Mouse (Mus musculus) kidney, postnatal 4 days (tissue): ENCODE data around the gene 4930568D16Rik.

Experiments
- DNase-seq, 2 experiments: peaks; one replicate each; pipeline ENCODE4 v3.0.0; 2021; ENCODE audit warnings: mixed read lengths in 2 of 2

The 4930568D16Rik gene

GRCm38 (mm10) chr2:35338707-35339106 lies 28.8 kb downstream of the 4930568D16Rik start:
- peak in 1 of 2 experiments; percentile 22 for DNase-seq

- DNase-seq = no peak
These were observed 29.5 kb downstream of the 4930568D16Rik start for GRCm38 (mm10) chr2:35338036-35338435.

DNA sequence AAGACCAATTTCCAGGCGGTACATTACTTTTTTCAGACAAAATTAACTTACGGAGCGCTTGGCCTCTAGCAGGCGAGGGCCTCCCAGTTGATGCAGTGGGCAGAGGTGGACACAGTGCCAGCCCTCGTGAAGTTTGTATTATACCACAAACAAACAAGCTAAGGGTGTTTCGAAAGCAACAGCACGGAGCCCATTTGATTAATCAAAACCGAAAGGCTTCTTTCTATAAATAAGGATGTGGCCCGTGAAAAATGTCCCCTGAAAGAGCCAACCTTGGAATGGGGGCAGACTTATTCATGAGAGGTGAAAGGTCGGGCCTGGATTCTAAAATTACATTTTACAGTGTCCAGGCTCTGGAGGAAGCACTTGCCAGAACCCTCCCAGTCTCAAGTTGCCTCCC lies 30.1 kb downstream of the 4930568D16Rik start:
- DNase-seq = no peak

GRCm38 (mm10) chr2:35336388-35337280 lies 30.9 kb downstream of the 4930568D16Rik start, which contains the start of gene Stom:
Gene Stom, minus strand, starts transcription at chr2:35336976.
- peak; percentile 100 for DNase-seq

- no peak for DNase-seq
These were observed 31.9 kb downstream of the 4930568D16Rik start for GRCm38 (mm10) chr2:35335620-35336019.

DNA sequence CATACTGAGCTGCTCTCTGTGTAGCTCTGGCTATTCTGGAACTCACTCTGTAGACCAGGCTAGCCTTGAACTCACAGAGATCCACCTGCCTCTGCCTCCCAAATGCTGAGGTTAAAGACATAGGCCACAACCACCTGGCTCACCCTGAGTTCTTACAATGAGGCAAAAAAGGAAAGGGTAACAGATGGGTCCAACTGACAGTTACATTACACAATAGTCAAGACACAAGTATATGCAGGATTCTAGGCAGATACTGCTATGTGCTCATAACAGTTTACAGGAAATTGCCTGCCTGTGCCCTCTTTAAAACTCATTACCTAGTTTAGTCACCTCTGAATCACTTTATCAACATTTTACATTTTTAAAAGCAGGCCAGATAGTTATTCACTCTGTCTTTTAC lies 33.9 kb downstream of the 4930568D16Rik start:
- no peak for DNase-seq

- no peak for DNase-seq
These were observed 36.3 kb downstream of the 4930568D16Rik start for GRCm38 (mm10) chr2:35331205-35331604.

- no peak for DNase-seq
These were observed 38.5 kb downstream of the 4930568D16Rik start for GRCm38 (mm10) chr2:35329061-35329460.

DNA sequence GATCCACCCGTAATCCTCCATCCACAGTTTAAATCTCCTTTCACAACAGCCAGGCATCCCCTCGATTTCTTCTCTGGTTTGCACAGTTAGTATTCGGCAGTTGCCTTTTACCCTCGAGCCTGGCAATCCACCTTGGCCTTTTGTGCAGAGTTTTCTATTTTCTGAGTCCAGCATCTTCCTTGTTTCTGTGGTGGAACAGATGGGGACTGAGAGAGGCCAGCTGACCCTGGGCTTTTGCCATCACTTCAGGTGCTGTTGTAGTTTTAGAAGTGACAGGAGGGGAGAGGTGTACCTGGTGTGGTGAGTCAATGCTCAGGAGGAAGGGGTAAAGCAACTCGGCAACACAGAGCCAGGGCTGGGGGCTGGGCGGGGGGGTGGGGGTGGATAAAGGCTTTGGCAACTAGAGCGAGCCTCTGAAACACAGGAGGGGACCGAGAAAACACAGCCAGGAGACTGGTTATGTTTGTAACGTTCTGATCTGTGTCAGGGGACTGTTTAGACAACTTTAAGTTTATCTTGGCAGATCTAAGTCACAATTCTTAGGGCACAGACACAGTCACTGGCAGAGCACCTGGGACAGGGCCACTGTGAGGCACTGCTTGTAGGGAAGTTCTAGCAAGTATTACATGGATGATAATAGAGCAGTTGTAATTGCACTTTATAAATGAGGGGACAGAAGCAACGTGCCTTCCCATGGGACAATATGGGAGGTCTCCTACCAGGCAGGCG lies 39.3 kb downstream of the 4930568D16Rik start:
- DNase-seq = no peak

DNA sequence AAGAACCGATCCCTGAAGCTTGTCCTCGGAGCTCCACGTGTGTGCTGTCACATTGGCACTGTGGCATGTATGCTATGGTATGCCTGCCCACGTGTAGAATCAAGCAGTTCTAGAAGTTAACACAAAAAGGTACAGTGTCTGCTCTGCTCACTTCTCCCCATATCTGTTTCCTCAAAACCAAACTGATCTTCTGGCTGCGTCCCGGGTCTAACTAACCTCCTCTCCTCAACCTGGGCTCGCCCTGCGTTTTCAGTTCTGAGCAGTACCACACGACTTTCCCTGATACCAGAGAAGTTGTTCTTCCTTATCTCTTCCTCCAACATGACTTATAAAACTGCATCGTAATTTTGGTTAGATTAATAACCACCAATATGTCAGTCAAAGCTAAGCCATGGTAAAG lies 39.9 kb downstream of the 4930568D16Rik start:
- DNase-seq = no peak

GRCm38 (mm10) chr2:35326931-35327330 lies 40.6 kb downstream of the 4930568D16Rik start:
- DNase-seq = no peak

DNA sequence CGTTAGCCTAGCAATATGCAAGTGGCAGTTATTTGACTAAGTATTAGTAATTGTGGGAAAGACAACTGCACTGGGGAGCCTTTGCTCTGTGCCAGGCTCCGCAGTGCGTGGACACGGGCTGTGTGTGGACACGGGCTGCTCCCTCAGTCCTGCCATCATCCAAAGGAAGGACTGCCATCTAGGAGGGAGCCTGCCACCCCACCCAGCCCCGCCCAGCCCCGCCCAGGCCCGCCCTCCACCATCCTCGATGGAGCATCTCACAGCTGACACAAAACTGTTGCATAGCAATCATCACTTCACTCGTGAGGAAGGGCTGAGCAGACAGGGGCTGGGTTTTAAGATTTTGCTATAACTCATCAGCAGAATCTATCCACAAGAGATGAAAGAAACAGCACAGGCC lies 41.6 kb downstream of the 4930568D16Rik start:
- DNase-seq = no peak

- DNase-seq = peak; percentile 33 to 43
These were observed 44.9 kb downstream of the 4930568D16Rik start for GRCm38 (mm10) chr2:35322404-35323164.

DNA sequence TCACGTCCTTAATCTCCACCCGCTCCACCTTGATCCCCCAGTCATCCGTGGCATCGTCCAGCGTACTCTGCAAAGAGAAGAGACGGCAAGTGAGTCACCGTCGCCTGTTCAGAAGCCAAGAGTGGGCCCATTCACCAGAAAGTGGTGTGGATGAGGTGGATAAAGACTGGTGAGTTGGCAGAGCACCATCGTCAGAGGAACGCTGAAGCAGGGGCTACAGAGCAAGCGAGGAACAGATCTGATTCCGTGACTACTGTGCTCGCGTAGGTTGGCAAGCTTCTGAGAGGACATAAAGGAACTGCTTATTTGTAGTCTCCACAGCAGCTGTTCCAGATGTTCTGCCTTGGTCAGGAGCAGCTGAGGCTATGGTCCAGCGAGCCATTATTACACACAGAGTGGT lies 47.1 kb downstream of the 4930568D16Rik start:
- DNase-seq = no peak

DNA sequence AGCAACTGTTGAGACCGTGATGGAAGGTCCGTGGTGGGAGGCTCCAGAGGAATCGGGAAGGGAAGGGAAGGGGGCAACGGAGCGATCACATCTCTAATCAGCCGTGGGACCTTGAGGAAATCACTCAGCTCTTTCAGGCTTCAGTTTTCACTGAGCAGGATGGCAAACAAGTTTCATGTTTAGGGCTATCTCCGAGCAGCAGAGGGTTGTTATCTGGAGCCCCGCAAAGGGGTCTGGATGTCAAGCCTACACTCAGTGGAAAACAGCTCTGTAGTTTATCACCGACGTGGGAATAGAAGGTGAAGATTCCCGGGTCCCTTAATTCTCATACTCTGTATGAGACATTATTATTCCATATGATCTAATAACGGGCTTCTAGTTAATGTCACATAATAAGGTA lies 49.1 kb downstream of the 4930568D16Rik start:
- DNase-seq = no peak

DNA sequence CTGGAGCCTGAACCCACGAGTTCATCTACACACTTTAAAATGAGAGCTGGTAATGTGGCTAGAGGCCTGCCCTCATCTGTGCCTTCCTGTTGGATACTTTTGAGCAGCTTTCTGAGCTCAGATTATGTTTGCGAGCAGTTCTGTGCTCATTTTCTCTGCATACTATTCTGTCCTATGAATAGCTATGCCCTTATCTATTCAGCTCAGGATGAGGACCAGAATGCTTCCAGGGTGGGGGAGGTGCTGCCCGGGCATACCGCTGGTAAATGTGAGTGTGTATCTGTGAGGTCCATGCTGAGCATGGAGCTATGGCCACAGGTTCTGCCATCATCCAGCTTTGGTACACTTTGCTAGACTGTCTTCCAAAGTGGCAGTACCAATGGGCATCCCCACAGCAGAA lies 49.9 kb downstream of the 4930568D16Rik start:
- no peak for DNase-seq

GRCm38 (mm10) chr2:35314300-35314699 lies 53.2 kb downstream of the 4930568D16Rik start:
- no peak for DNase-seq

- DNase-seq = no peak
These were observed 57.5 kb downstream of the 4930568D16Rik start for GRCm38 (mm10) chr2:35309906-35310493.

DNA sequence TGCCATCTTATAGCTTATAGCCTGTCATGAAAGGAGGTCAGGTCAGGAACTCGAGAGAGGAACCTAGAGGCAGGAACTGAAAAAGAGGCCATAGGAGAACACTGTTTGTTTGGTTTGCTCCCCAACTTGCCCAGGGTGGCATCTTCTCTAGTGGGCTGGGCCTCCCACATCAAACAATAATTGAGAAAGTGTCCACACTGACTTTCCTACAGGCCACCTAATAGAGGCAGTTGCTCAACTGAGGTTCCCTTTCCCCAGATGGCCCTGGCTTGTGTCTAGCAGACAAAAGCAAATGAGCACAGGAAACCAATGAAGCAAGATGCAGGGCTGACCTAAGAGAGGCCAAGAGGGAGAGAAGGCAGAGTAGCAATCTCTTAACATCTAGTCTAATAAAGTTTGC lies 59.4 kb downstream of the 4930568D16Rik start:
- DNase-seq = no peak
